Mouse (Mus musculus) neural tube, embryonic 14.5 days (tissue): ENCODE measurements around the gene Srprb. TPM values are rescaled to one million over a fixed set of nuclear protein-coding genes. Genes with fewer than 3 reads are reported as not detected.
A peak's percentile ranks its signal among the peaks of the same experiment; 100 is the strongest.

Source experiments
- ATAC-seq: fragments of 200-750 bp; cut with Nextera tagmentation; 2 replicates; pipeline ENCODE4 v1.8.0; 2017; ENCODE audit warnings: low read depth, mild to moderate bottlenecking, moderate TSS enrichment, moderate library complexity
- H3K27ac ChIP-seq: fragments of 300-500 bp; sonication (generic); 2 replicates; pipeline ENCODE4 v1.5.1; 2014; ENCODE audit warnings: low read depth, mild to moderate bottlenecking, control low read depth, low read length, moderate library complexity, mixed read lengths
- H3K27me3 ChIP-seq: fragments of 300-500 bp; sonication (generic); 2 replicates; pipeline ENCODE4 v1.6.1; 2014; ENCODE audit warnings: low read length; ENCODE audit not compliant: control insufficient read depth, insufficient read depth
- H3K36me3 ChIP-seq: fragments of 300-500 bp; sonication (generic); 2 replicates; pipeline ENCODE4 v1.6.1; 2014; ENCODE audit warnings: low read length, mixed read lengths; ENCODE audit not compliant: control insufficient read depth, insufficient read depth
- H3K4me1 ChIP-seq: fragments of 300-500 bp; sonication (generic); 2 replicates; pipeline ENCODE4 v1.6.1; 2014; ENCODE audit warnings: low read length; ENCODE audit not compliant: control insufficient read depth, insufficient read depth
- H3K4me2 ChIP-seq: fragments of 300-500 bp; sonication (generic); 2 replicates; pipeline ENCODE4 v1.6.1; 2014; ENCODE audit warnings: mild to moderate bottlenecking, low read depth, low read length, control low read depth
- H3K4me3 ChIP-seq: fragments of 300-500 bp; sonication (generic); 2 replicates; pipeline ENCODE4 v1.5.1; 2014; ENCODE audit warnings: low read depth, low read length, control low read depth, mixed read lengths
- H3K9ac ChIP-seq: fragments of 300-500 bp; sonication (generic); replicated peaks from 2 replicates; pipeline ENCODE4 v1.6.1; 2014; ENCODE audit warnings: low read depth, mild to moderate bottlenecking, control low read depth, low read length, mixed read lengths
- H3K9me3 ChIP-seq: fragments of 300-500 bp; sonication (generic); 2 replicates; pipeline ENCODE4 v1.6.1; 2016; ENCODE audit warnings: low read length; ENCODE audit not compliant: control insufficient read depth
- WGBS: fragments of 180-500 bp; shearing (Covaris S2); extraction: QIAGEN DNeasy Blood & Tissue Kit; methylation state at CpG from one replicate; pipeline ENCODE4 v1.1.7; 2014; 5-methylcytosine and 5-hydroxymethylcytosine counted together
- polyA plus RNA-seq: library from polyadenylated mRNA; unstranded; fragments of >200 nt; fragmentation: Nextera tagmentation; extraction: Ambion mirVana; gene quantifications from 2 replicates; pipeline ENCODE4 v1.2.1, GENCODE M21; 2014

Srprb gene
- polyA plus RNA-seq, 1 experiment from 2014 or later: 57.3 TPM

- ATAC-seq: no peak
- Histone ChIP-seq H3K9me3 (no peaks in the 10 kb centered on the region), H3K4me2 (no peak overlapping the region), H3K27ac (no peak overlapping the region), H3K36me3 (no peaks in the 10 kb centered on the region), H3K4me3 (no peak overlapping the region), H3K4me1 (no peaks in the 10 kb centered on the region), H3K9ac (no peak overlapping the region), H3K27me3 (no peaks in the 10 kb centered on the region)
- WGBS: 94% methylated on average over 7 of the region's 7 CpGs
Measured at GRCm38 (mm10) chr9:103232232-103233005, 30.5 kb upstream of the Srprb start.

DNA sequence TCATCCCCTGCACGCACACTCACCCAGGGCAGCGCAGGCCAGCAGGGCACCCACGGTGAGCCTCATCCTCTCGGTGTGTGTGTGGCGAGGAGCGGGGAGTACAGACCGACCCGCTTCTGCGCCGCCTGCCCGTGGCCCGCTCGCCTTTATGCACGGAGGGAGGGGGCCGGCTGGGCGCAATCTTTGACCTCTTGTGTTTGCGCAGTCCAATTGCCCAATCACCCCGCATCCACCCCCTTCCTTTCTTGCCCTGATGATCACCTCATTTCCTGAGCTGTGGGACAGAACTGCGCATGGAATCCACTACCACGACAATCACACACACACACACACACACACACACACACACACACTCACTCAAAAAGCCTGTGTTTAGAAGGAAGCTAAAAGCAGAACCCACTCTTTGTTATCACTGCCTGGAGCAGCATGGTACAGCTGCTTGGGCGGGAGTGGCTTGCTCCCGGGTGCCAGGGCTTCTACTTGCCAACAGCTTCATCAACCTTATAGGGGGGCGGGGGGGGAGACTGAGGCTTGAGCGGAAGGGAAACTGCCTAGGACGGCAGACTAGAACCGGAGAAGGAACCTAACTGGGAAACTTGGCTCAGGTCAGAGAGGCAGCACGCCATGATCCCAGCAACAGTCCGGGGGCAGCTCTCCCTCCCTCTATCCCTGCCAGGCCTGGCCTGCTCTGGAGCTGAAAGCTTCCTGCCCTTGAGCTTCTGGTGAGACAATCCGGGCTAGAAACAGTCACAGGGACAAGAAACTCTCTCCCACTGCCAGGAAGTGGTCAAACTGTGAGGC lies 28.4 kb upstream of the Srprb start, which contains the start of the genes Gm20425 and Trf:
TSS of gene Gm20425 (minus strand) at position 157 of the 801 bp plus-strand sequence.
TSS of gene Trf (minus strand) at position 294 of the 801 bp plus-strand sequence.
- Histone ChIP-seq H3K9me3 (no peaks in the 10 kb centered on the region), H3K27me3 (no peaks in the 10 kb centered on the region), H3K4me1 (no peaks in the 10 kb centered on the region), H3K4me3 (0 out of 2 replicates have a peak within 1 kb of the TSS, but pooled peaks have one; percentile 16), H3K27ac (peak within 1 kb of the TSS; percentile 56; the same call in 1 of the 2 replicates), H3K36me3 (no peaks in the 10 kb centered on the region), H3K4me2 (peak within 1 kb of the TSS; percentile 31), H3K9ac (0 out of 2 replicates have a peak within 1 kb of the TSS, but pooled peaks have one; percentile 37)
- 34% methylated on average over 26 of the region's 29 CpGs for WGBS
- peak; percentile 74; the same call in 1 of the 2 replicates for ATAC-seq

DNA sequence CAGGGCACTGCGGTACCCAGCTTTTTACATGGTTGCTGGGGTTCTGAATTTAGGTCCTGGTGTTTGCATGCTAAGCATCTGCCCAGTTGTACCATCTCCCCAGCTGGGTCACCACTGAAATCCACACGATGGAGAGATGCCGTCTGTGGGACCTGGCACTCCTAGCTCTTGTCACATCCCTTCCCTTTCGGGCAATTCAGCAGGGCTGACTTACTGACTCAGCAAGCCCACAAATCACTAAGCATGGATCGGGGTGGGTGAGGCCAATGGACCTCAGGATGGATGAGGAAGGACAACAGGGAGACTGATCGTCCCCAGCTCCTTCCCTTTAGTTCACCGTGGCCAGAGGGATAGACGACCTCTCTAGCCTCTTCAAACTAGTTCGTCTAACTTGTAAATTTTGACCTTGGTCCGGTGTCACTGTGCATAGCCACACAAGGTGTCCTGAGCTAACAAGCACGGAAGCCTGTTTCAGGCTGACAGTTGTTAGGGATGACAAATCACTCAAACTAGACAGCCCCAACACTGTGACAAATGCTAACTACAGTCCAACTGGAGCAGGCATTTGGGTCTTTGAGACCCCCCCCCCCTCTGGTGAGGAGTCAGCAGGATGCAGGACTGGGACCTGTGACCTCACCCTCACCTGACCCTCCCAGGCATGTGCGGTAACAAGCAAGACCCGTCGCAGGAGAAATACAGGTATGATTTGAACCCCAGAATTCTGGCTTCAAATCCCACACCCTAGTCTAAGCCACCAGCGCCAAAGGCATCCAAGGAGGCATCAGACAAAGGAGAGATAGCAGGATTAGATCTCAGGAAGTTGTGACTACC lies 27.3 kb upstream of the Srprb start:
- Histone ChIP-seq H3K27me3 (no peaks in the 10 kb centered on the region), H3K4me1 (no peaks in the 10 kb centered on the region), H3K9ac (no peak overlapping the region), H3K4me2 (no peak overlapping the region), H3K4me3 (no peak overlapping the region), H3K36me3 (no peaks in the 10 kb centered on the region), H3K27ac (no peak overlapping the region), H3K9me3 (no peaks in the 10 kb centered on the region)
- ATAC-seq: no peak
- 83% methylated on average over 15 of the region's 15 CpGs for WGBS

DNA sequence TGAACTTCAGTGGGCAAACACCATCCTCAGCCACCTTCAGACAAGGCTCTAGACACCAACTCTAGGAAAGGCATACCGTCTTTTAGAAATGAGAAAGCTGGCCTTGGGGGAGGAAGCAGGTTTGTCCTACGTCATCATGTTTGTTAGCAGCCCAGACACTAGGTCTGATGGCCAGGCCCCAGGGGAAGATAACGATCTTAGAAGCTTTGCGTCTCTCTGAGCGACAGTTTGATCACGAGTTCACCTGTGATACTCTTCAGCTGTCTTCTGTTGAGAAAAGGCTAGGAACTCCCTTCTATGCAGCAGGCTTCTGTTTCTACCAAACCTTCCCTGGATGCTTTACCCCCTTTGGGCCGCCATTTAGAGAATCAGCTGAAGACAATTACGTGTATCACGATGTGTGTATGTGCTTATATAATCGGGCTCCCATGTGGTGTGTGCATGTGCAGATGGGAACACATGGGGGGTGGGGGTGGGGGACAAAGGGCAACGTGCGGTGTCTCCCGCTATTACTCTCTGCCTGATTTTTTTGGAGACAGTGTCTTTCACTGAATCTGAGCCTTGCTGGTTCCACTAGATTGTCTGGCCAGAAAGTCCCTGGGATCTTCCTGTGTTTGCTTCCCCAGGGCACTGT lies 26.6 kb upstream of the Srprb start:
- Histone ChIP-seq H3K9me3 (no peaks in the 10 kb centered on the region), H3K9ac (no peak overlapping the region), H3K4me1 (no peaks in the 10 kb centered on the region), H3K36me3 (no peaks in the 10 kb centered on the region), H3K27ac (no peak overlapping the region), H3K4me3 (no peak overlapping the region), H3K27me3 (no peaks in the 10 kb centered on the region), H3K4me2 (no peak overlapping the region)
- no peak for ATAC-seq
- 82% methylated on average over 13 of the region's 13 CpGs for whole genome bisulfite sequencing

- 87% methylated on average over 16 of the region's 16 CpGs for WGBS
- H3K27me3 ChIP-seq: no peaks in the 10 kb centered on the region
- H3K9me3 ChIP-seq: no peaks in the 10 kb centered on the region
- H3K4me3 ChIP-seq: no peak overlapping the region
- H3K36me3 ChIP-seq: no peaks in the 10 kb centered on the region
- no peak overlapping the region for H3K27ac ChIP-seq
- no peak overlapping the region for H3K9ac ChIP-seq
- no peak overlapping the region for H3K4me2 ChIP-seq
- ATAC-seq: no peak
- H3K4me1 ChIP-seq: no peaks in the 10 kb centered on the region
Measured at GRCm38 (mm10) chr9:103227760-103228159, 25.8 kb upstream of the Srprb start.

- Histone ChIP-seq H3K36me3 (no peaks in the 10 kb centered on the region), H3K27me3 (no peaks in the 10 kb centered on the region), H3K4me1 (no peaks in the 10 kb centered on the region), H3K4me2 (no peak overlapping the region), H3K9me3 (no peaks in the 10 kb centered on the region), H3K9ac (no peak overlapping the region), H3K4me3 (no peak overlapping the region), H3K27ac (no peak overlapping the region)
- WGBS: 93% methylated on average over 15 of the region's 15 CpGs
- no peak for ATAC-seq
Measured at GRCm38 (mm10) chr9:103226806-103227205, 24.9 kb upstream of the Srprb start.

GRCm38 (mm10) chr9:103225464-103225863 lies 23.5 kb upstream of the Srprb start:
- Histone ChIP-seq H3K27me3 (no peaks in the 10 kb centered on the region), H3K36me3 (no peaks in the 10 kb centered on the region), H3K27ac (no peak overlapping the region), H3K4me2 (no peak overlapping the region), H3K4me3 (no peak overlapping the region), H3K4me1 (no peaks in the 10 kb centered on the region), H3K9me3 (no peaks in the 10 kb centered on the region), H3K9ac (no peak overlapping the region)
- 72% methylated on average over 3 of the region's 3 CpGs for WGBS
- no peak for ATAC-seq

GRCm38 (mm10) chr9:103224721-103225120 lies 22.8 kb upstream of the Srprb start:
- H3K27me3 ChIP-seq: no peaks in the 10 kb centered on the region
- 94% methylated on average over 7 of the region's 7 CpGs for WGBS
- H3K9ac ChIP-seq: no peak overlapping the region
- ATAC-seq: no peak
- no peaks in the 10 kb centered on the region for H3K36me3 ChIP-seq
- H3K9me3 ChIP-seq: no peaks in the 10 kb centered on the region
- no peaks in the 10 kb centered on the region for H3K4me1 ChIP-seq
- no peak overlapping the region for H3K27ac ChIP-seq
- no peak overlapping the region for H3K4me3 ChIP-seq
- H3K4me2 ChIP-seq: no peak overlapping the region
